Mouse (Mus musculus): ENCODE results near the gene Gm11273. TPM values are rescaled to one million over a fixed set of nuclear protein-coding genes. Genes with fewer than 3 reads are reported as not detected.

Gm11273 gene
- polyA plus RNA-seq, 2 experiments, result 5.9 to 6.8 TPM

DNA sequence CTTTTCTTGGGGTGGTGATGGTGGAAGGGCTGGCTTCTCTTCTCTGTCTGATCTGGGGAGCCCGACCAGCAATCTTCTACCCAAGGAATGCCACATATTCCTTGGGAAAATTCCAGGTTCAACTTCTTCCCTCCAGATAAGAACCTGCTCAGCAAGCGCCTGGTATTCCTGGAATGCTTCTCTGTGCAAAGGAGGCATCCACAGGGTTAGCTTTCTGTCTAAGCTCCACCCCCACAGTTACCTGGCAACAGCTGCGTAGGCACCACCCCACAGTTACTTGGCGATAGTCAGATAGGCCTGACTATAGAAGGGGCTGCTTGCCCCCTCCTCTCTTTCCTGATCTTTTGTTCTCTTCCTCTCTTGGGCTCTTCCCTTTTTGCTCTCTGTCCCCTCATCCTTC is 44.9 kb downstream of the Gm11273 start:
- 0 out of 2 replicates have a peak, but pooled peaks cover 5% of the 10 kb centered on the region for H3K36me3 ChIP-seq (ENCODE audit: control insufficient read depth, insufficient read depth, low read length)
- ATAC-seq (ENCODE audit: low FRiP score, low read depth) (no peak), DNase-seq (ENCODE audit: low spot score) (no peak)
- no peak for TF ChIP-seq POLR2A (IDR thresholded peaks at IDR 0.05; ENCODE audit: borderline replicate concordance, extremely low read depth, insufficient read depth, insufficient read length)
- H3K27ac ChIP-seq (replicated peaks; ENCODE audit: low read depth, low read length), result no peak overlapping the region
- H3K9me3 ChIP-seq (ENCODE audit: control insufficient read depth, low read length), result no peaks in the 10 kb centered on the region
- H3K27me3 ChIP-seq (ENCODE audit: control insufficient read depth, insufficient read depth, low read length), result no peaks in the 10 kb centered on the region; the same call in 1 of the 2 replicates
- H3K4me1 ChIP-seq (ENCODE audit: control insufficient read depth, insufficient read depth, low read length), result peaks cover 8% of the 10 kb centered on the region
- H3K4me2 ChIP-seq (replicated peaks; ENCODE audit: low read depth, low read length, severe bottlenecking), result no peak overlapping the region
- 17% methylated on average over 4 of the region's 4 CpGs for WGBS
- no peak overlapping the region for H3K9ac ChIP-seq (ENCODE audit: low read depth, low read length, severe bottlenecking)
- no peak overlapping the region for H3K4me3 ChIP-seq (replicated peaks; ENCODE audit: low read length)

DNA sequence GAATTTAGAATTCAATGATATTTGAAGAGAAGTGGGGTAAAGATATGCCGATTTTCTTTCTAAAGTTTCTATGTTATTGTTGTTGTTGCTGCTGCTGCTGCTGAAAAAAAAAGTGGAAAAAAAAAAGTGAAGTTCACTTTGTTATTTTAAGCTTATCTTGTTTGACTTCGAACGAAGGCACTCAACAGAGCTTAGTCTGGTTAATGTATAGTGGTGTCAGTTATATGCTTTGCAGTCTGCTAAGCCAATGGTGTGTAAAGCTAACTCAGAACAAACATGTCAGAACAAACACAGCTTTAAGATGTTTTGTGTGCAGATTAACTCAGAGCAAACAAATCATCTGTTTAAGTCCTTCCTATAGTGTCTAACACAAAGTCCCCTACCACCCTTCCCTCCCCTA is 47.1 kb downstream of the Gm11273 start:
- no peak for TF ChIP-seq POLR2A (IDR thresholded peaks at IDR 0.05; ENCODE audit: borderline replicate concordance, extremely low read depth, insufficient read depth, insufficient read length)
- peaks cover 12% of the 10 kb centered on the region; the same call in 1 of the 2 replicates for H3K36me3 ChIP-seq (ENCODE audit: control insufficient read depth, insufficient read depth, low read length)
- peak overlapping the region; percentile 77 for H3K4me2 ChIP-seq (replicated peaks; ENCODE audit: low read depth, low read length, severe bottlenecking)
- H3K4me1 ChIP-seq (ENCODE audit: control insufficient read depth, insufficient read depth, low read length), result peaks cover 8% of the 10 kb centered on the region
- no peak for DNase-seq (ENCODE audit: low spot score)
- H3K27ac ChIP-seq (replicated peaks; ENCODE audit: low read depth, low read length), result no peak overlapping the region
- WGBS, result 97% methylated on average over 3 of the region's 3 CpGs
- ATAC-seq (ENCODE audit: low FRiP score, low read depth), result no peak
- H3K9me3 ChIP-seq (ENCODE audit: control insufficient read depth, low read length), result no peaks in the 10 kb centered on the region
- H3K4me3 ChIP-seq (replicated peaks; ENCODE audit: low read length), result no peak overlapping the region
- H3K27me3 ChIP-seq (ENCODE audit: control insufficient read depth, insufficient read depth, low read length), result no peaks in the 10 kb centered on the region; the same call in 1 of the 2 replicates
- H3K9ac ChIP-seq (ENCODE audit: low read depth, low read length, severe bottlenecking), result no peak overlapping the region

DNA sequence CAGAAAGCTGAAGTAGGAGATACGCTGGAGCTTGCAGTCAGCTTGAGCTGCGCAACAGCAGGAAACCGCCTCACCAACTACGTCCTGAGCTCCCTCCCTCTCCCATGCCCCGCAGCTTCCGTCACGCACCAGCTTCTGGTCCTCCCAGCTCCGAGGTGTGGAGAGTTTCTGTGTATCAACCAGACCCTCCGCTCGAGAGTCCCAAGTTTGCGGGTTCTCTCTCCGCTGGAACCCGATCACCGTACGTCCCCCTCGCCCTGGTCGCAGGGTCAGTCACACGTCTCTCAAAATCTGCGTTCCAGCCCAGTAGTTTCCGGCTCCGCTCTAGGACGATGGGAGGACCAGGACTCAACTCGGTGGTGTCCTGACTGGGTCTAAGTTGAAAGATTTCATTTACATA is 47.8 kb downstream of the Gm11273 start, which contains the start of gene Zscan26:
Zscan26 (minus strand) TSS at position 282 of the 400 bp plus-strand sequence.
- TF ChIP-seq POLR2A (IDR thresholded peaks at IDR 0.05; ENCODE audit: borderline replicate concordance, extremely low read depth, insufficient read depth, insufficient read length), result peak; percentile 14; the same call in 1 of the 2 replicates
- H3K27me3 ChIP-seq (ENCODE audit: control insufficient read depth, insufficient read depth, low read length), result no peaks in the 10 kb centered on the region; the same call in 1 of the 2 replicates
- H3K36me3 ChIP-seq (ENCODE audit: control insufficient read depth, insufficient read depth, low read length), result peaks cover 18% of the 10 kb centered on the region
- H3K9me3 ChIP-seq (ENCODE audit: control insufficient read depth, low read length), result no peaks in the 10 kb centered on the region
- peaks cover 8% of the 10 kb centered on the region for H3K4me1 ChIP-seq (ENCODE audit: control insufficient read depth, insufficient read depth, low read length)
- peak within 1 kb of the TSS; percentile 79 for H3K4me3 ChIP-seq (replicated peaks; ENCODE audit: low read length)
- peak within 1 kb of the TSS; percentile 77 for H3K9ac ChIP-seq (ENCODE audit: low read depth, low read length, severe bottlenecking)
- peak within 1 kb of the TSS; percentile 72; the same call in 1 of the 2 replicates for H3K27ac ChIP-seq (replicated peaks; ENCODE audit: low read depth, low read length)
- DNase-seq (ENCODE audit: low spot score) (peak; percentile 88), ATAC-seq (ENCODE audit: low FRiP score, low read depth) (peak; percentile 89)
- peak within 1 kb of the TSS; percentile 77 for H3K4me2 ChIP-seq (replicated peaks; ENCODE audit: low read depth, low read length, severe bottlenecking)
- WGBS, result 0% methylated on average over 23 of the region's 23 CpGs

DNA sequence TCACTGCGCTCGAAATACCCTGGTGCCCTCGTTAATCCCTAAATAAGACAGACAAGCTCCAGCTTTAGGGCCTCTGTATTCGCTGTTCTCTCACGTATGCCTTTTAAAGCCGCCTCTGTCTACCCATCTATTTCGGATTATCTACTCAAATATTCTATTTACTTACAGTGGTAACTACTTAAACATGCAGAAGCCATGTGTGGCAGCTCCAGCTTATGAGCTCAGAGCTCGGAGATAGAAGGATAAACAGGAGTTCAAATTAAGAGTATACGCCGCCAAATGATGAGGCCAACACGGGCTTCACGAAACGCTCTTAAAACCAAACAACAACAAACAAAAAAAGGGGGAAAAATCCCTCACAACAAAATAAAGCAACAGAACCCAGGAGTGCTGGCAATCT is 48.2 kb downstream of the Gm11273 start:
- H3K9me3 ChIP-seq (ENCODE audit: control insufficient read depth, low read length), result no peaks in the 10 kb centered on the region
- peaks cover 8% of the 10 kb centered on the region for H3K4me1 ChIP-seq (ENCODE audit: control insufficient read depth, insufficient read depth, low read length)
- DNase-seq (ENCODE audit: low spot score) (no peak), ATAC-seq (ENCODE audit: low FRiP score, low read depth) (no peak)
- TF ChIP-seq POLR2A (IDR thresholded peaks at IDR 0.05; ENCODE audit: borderline replicate concordance, extremely low read depth, insufficient read depth, insufficient read length), result no peak
- peak overlapping the region; percentile 72; the same call in 1 of the 2 replicates for H3K27ac ChIP-seq (replicated peaks; ENCODE audit: low read depth, low read length)
- WGBS, result 3% methylated on average over 13 of the region's 13 CpGs
- peak overlapping the region; percentile 79 for H3K4me3 ChIP-seq (replicated peaks; ENCODE audit: low read length)
- H3K9ac ChIP-seq (ENCODE audit: low read depth, low read length, severe bottlenecking), result peak overlapping the region; percentile 77
- peak overlapping the region; percentile 77 for H3K4me2 ChIP-seq (replicated peaks; ENCODE audit: low read depth, low read length, severe bottlenecking)
- H3K36me3 ChIP-seq (ENCODE audit: control insufficient read depth, insufficient read depth, low read length), result peaks cover 23% of the 10 kb centered on the region
- H3K27me3 ChIP-seq (ENCODE audit: control insufficient read depth, insufficient read depth, low read length), result no peaks in the 10 kb centered on the region; the same call in 1 of the 2 replicates

Other genes with a start within 250 kb of the Gm11273 start
- 0.05 and 0.29 TPM in 2 replicates for gene Gpx5, start 208.7 kb downstream of the Gm11273 start, polyA plus RNA-seq (2012; rRNA removed)
- not detected in 2 replicates for gene Gpx5, start 208.7 kb downstream of the Gm11273 start, polyA plus RNA-seq (2014; fragmentation: Nextera tagmentation; extraction: Ambion mirVana)
- 0.19 and 0.27 TPM in 2 replicates for gene Gpx6, start 189.3 kb downstream of the Gm11273 start, polyA plus RNA-seq (2012; rRNA removed)
- gene Gpx6, start 189.3 kb downstream of the Gm11273 start, polyA plus RNA-seq (2014; fragmentation: Nextera tagmentation; extraction: Ambion mirVana), result 0.35 and 0.63 TPM in 2 replicates
- gene Olfr1367, start 154.5 kb downstream of the Gm11273 start, polyA plus RNA-seq (2012; rRNA removed), result not detected in 2 replicates
- not detected in 2 replicates for gene Olfr1367, start 154.5 kb downstream of the Gm11273 start, polyA plus RNA-seq (2014; fragmentation: Nextera tagmentation; extraction: Ambion mirVana)
- 7.0 and 9.7 TPM in 2 replicates for gene Zscan12, start 138.6 kb downstream of the Gm11273 start, polyA plus RNA-seq (2012; rRNA removed)
- 11.2 and 11.4 TPM in 2 replicates for gene Zscan12, start 138.6 kb downstream of the Gm11273 start, polyA plus RNA-seq (2014; fragmentation: Nextera tagmentation; extraction: Ambion mirVana)
- gene Zkscan3, start 98.7 kb downstream of the Gm11273 start, polyA plus RNA-seq (2012; rRNA removed), result 71.0 and 81.2 TPM in 2 replicates
- 74.6 and 82.0 TPM in 2 replicates for gene Zkscan3, start 98.7 kb downstream of the Gm11273 start, polyA plus RNA-seq (2014; fragmentation: Nextera tagmentation; extraction: Ambion mirVana)
- gene Pgbd1, start 60.4 kb downstream of the Gm11273 start, polyA plus RNA-seq (2012; rRNA removed), result 2.1 and 3.1 TPM in 2 replicates
- gene Pgbd1, start 60.4 kb downstream of the Gm11273 start, polyA plus RNA-seq (2014; fragmentation: Nextera tagmentation; extraction: Ambion mirVana), result 2.4 and 3.1 TPM in 2 replicates
- 44.6 and 52.4 TPM in 2 replicates for gene Zscan26, start 47.7 kb downstream of the Gm11273 start, polyA plus RNA-seq (2012; rRNA removed)
- 17.7 and 20.5 TPM in 2 replicates for gene Zscan26, start 47.7 kb downstream of the Gm11273 start, polyA plus RNA-seq (2014; fragmentation: Nextera tagmentation; extraction: Ambion mirVana)
- gene Nkapl, start 32.9 kb downstream of the Gm11273 start, polyA plus RNA-seq (2012; rRNA removed), result 0.55 and 0.69 TPM in 2 replicates
- gene Nkapl, start 32.9 kb downstream of the Gm11273 start, polyA plus RNA-seq (2014; fragmentation: Nextera tagmentation; extraction: Ambion mirVana), result 2.4 and 2.6 TPM in 2 replicates
- 1.8 and 2.2 TPM in 2 replicates for gene Zkscan4, start 22.5 kb downstream of the Gm11273 start, polyA plus RNA-seq (2012; rRNA removed)
- gene Zkscan4, start 22.5 kb downstream of the Gm11273 start, polyA plus RNA-seq (2014; fragmentation: Nextera tagmentation; extraction: Ambion mirVana), result 2.9 and 3.8 TPM in 2 replicates
- not detected in 2 replicates for gene Gm10065, start 22.0 kb downstream of the Gm11273 start, polyA plus RNA-seq (2012; rRNA removed)
- gene Gm10065, start 22.0 kb downstream of the Gm11273 start, polyA plus RNA-seq (2014; fragmentation: Nextera tagmentation; extraction: Ambion mirVana), result not detected in 2 replicates
- gene AK157302, start 6.2 kb downstream of the Gm11273 start, polyA plus RNA-seq (2012; rRNA removed), result 0.17 and 0.30 TPM in 2 replicates
- gene AK157302, start 6.2 kb downstream of the Gm11273 start, polyA plus RNA-seq (2014; fragmentation: Nextera tagmentation; extraction: Ambion mirVana), result 0.28 and 0.29 TPM in 2 replicates
- gene Zkscan8, start 29.7 kb upstream of the Gm11273 start, polyA plus RNA-seq (2012; rRNA removed), result 12.9 and 16.2 TPM in 2 replicates
- 8.8 and 10.0 TPM in 2 replicates for gene Zkscan8, start 29.7 kb upstream of the Gm11273 start, polyA plus RNA-seq (2014; fragmentation: Nextera tagmentation; extraction: Ambion mirVana)
- gene Olfr1366, start 41.4 kb upstream of the Gm11273 start, polyA plus RNA-seq (2012; rRNA removed), result not detected in 2 replicates
- 0.15 and 0.30 TPM in 2 replicates for gene Olfr1366, start 41.4 kb upstream of the Gm11273 start, polyA plus RNA-seq (2014; fragmentation: Nextera tagmentation; extraction: Ambion mirVana)
- gene Olfr1535, start 58.5 kb upstream of the Gm11273 start, polyA plus RNA-seq (2012; rRNA removed), result not detected in 2 replicates
- not detected in 2 replicates for gene Olfr1535, start 58.5 kb upstream of the Gm11273 start, polyA plus RNA-seq (2014; fragmentation: Nextera tagmentation; extraction: Ambion mirVana)
- gene Olfr1364, start 80.3 kb upstream of the Gm11273 start, polyA plus RNA-seq (2012; rRNA removed), result not detected in 2 replicates
- gene Olfr1364, start 80.3 kb upstream of the Gm11273 start, polyA plus RNA-seq (2014; fragmentation: Nextera tagmentation; extraction: Ambion mirVana), result not detected in 2 replicates
- not detected in 2 replicates for gene Olfr1362, start 112.6 kb upstream of the Gm11273 start, polyA plus RNA-seq (2012; rRNA removed)
- gene Olfr1362, start 112.6 kb upstream of the Gm11273 start, polyA plus RNA-seq (2014; fragmentation: Nextera tagmentation; extraction: Ambion mirVana), result not detected in 2 replicates
- gene Olfr11, start 141.1 kb upstream of the Gm11273 start, polyA plus RNA-seq (2012; rRNA removed), result not detected in 2 replicates
- gene Olfr11, start 141.1 kb upstream of the Gm11273 start, polyA plus RNA-seq (2014; fragmentation: Nextera tagmentation; extraction: Ambion mirVana), result not detected in 2 replicates
- not detected in 2 replicates for gene Olfr1361, start 162.0 kb upstream of the Gm11273 start, polyA plus RNA-seq (2012; rRNA removed)
- not detected in 2 replicates for gene Olfr1361, start 162.0 kb upstream of the Gm11273 start, polyA plus RNA-seq (2014; fragmentation: Nextera tagmentation; extraction: Ambion mirVana)
- gene Olfr1360, start 176.0 kb upstream of the Gm11273 start, polyA plus RNA-seq (2012; rRNA removed), result not detected in 2 replicates
- gene Olfr1360, start 176.0 kb upstream of the Gm11273 start, polyA plus RNA-seq (2014; fragmentation: Nextera tagmentation; extraction: Ambion mirVana), result not detected in 2 replicates
- gene Olfr1359, start 196.7 kb upstream of the Gm11273 start, polyA plus RNA-seq (2012; rRNA removed), result not detected in 2 replicates
- gene Olfr1359, start 196.7 kb upstream of the Gm11273 start, polyA plus RNA-seq (2014; fragmentation: Nextera tagmentation; extraction: Ambion mirVana), result not detected in 2 replicates
- 15.9 and 20.8 TPM in 2 replicates for gene Hist1h2bl, start 214.7 kb upstream of the Gm11273 start, polyA plus RNA-seq (2012; rRNA removed)
- gene Hist1h2bl, start 214.7 kb upstream of the Gm11273 start, polyA plus RNA-seq (2014; fragmentation: Nextera tagmentation; extraction: Ambion mirVana), result 2.4 and 4.4 TPM in 2 replicates
- gene Hist1h2ai, start 215.0 kb upstream of the Gm11273 start, polyA plus RNA-seq (2012; rRNA removed), result 17.5 and 34.8 TPM in 2 replicates
- 30.7 and 38.1 TPM in 2 replicates for gene Hist1h2ai, start 215.0 kb upstream of the Gm11273 start, polyA plus RNA-seq (2014; fragmentation: Nextera tagmentation; extraction: Ambion mirVana)
- gene Hist1h3h, start 216.2 kb upstream of the Gm11273 start, polyA plus RNA-seq (2012; rRNA removed), result 34.5 and 61.8 TPM in 2 replicates
- 18.4 and 18.6 TPM in 2 replicates for gene Hist1h3h, start 216.2 kb upstream of the Gm11273 start, polyA plus RNA-seq (2014; fragmentation: Nextera tagmentation; extraction: Ambion mirVana)
- gene Hist1h2bm, start 220.6 kb upstream of the Gm11273 start, polyA plus RNA-seq (2012; rRNA removed), result 15.1 and 19.3 TPM in 2 replicates
- 4.8 and 6.3 TPM in 2 replicates for gene Hist1h2bm, start 220.6 kb upstream of the Gm11273 start, polyA plus RNA-seq (2014; fragmentation: Nextera tagmentation; extraction: Ambion mirVana)
- 13.7 and 13.8 TPM in 2 replicates for gene Hist1h4j, start 233.6 kb upstream of the Gm11273 start, polyA plus RNA-seq (2012; rRNA removed)
- gene Hist1h4j, start 233.6 kb upstream of the Gm11273 start, polyA plus RNA-seq (2014; fragmentation: Nextera tagmentation; extraction: Ambion mirVana), result 1.00 and 1.3 TPM in 2 replicates
- gene Hist1h4k, start 249.1 kb upstream of the Gm11273 start, polyA plus RNA-seq (2012; rRNA removed), result 22.1 and 22.3 TPM in 2 replicates
- gene Hist1h4k, start 249.1 kb upstream of the Gm11273 start, polyA plus RNA-seq (2014; fragmentation: Nextera tagmentation; extraction: Ambion mirVana), result 1.4 and 4.0 TPM in 2 replicates